Mouse (Mus musculus) adrenal gland, adult (tissue): ENCODE measurements around the gene Nab2.
"Not testable (repeated sequence)": the region's sequence is repeated elsewhere in the genome, so short reads cannot be mapped to it uniquely, and the experiment has no call there.

ENCODE experiments used
- DNase-seq, 2 experiments: peaks; one replicate each; pipeline ENCODE4 v3.0.0; 2022 to 2023; ENCODE audit warnings: low spot score in 1 of 2; ENCODE audit not compliant: inconsistent age in 2 of 2

Nab2 gene

DNA sequence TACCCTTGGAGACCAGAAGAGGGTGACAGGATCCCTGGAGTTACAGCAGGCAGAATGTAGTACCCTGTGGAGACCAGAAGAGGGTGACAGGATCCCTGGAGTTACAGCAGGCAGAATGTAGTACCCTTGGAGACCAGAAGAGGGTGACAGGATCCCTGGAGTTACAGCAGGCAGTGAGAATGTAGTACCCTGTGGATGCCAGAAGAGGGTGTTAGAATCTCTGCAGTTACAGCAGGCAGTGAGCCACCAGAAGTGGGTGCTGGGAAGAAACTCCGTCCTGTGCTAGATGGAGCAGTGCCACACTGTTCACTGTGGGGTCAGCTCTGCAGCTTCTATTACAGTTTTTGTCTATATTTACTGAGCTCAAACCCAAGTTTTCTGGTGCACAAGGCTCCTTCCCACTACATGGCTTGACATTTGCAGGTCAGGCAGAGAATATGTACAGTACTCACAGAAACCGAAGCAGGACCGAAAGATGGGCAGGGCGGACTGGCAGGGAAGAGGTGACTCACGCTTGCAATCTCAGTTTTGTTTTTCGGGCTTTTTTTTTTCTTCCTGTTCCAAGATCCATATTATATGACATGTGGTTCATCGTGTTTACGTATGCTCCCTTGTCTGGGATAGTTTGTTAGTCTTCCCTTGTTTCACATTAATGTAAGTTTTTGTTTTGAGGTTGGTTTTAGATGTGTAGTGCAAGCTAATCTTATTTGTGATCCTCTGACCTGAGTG, 6.6 kb upstream of the Nab2 start:
- peak; percentile 90 to 97 for DNase-seq

DNA sequence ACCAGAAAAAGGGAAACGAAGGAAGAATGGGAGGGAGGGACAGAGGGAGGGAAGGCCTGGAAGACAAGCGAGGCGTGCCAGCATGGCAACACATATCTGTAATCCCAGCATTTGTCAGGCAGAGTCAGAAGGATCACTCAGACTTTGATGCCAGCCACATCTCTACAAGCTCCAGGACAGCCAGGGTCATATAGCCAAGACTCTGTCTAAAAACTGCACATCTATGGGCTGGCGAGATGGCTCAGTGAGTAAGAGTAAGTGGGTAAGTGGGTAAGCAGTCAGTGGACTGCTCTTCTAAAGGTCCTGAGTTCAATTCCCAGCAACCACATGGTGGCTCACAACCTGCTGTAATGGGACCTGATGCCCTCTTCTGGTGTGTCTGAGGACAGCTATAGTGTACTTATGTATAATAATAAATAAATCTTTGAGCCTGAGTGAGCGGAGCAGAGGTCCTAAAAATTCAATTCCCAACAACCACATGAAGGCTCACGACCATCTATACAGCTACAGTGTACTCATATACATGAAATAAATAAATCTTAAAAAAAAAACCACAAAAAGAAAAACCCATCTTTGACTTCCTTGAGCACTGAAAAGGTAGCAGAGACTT, 5.8 kb upstream of the Nab2 start:
- DNase-seq, result peak; percentile 15 to 53

DNA sequence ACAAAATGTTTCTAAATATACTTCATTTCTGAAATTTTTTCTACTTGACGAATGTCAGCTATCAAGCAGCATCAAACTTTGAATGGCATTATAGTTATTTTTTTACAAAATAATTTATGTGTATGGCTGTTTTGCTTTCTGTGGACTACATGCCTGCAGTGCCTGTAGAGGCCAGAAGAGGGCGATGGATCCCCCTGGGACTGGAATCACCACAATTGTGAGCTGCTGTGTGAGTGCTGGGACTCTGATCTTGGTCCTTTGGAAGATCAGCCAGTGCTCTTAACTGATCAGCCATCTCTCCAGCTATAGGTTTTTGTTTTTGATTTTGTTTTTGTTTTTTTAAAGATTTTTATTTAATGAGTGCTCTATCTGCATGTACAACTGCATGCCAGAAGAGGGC, 2.9 kb upstream of the Nab2 start:
- DNase-seq, result peak in 1 of 2 experiments; percentile 74

DNA sequence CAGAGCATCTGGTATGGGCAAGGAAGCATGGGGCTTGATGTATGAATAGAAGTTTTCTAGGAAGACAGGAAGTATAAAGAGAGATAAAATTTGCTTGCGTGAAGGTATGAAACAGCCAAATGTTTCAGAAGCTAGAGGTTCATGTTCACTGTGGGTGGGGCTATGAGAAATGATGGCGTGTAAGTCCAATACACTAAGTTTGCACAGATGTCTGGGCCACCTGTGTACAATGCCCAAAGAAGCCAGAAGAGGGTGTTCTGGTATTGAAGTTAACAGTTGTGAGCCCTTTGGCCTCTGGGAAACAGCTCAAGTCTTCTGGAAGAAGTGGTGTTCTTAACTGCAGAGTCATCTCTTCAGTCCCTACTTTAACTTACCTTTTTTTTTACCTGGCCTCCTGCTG, 1.8 kb upstream of the Nab2 start:
- no peak for DNase-seq

DNA sequence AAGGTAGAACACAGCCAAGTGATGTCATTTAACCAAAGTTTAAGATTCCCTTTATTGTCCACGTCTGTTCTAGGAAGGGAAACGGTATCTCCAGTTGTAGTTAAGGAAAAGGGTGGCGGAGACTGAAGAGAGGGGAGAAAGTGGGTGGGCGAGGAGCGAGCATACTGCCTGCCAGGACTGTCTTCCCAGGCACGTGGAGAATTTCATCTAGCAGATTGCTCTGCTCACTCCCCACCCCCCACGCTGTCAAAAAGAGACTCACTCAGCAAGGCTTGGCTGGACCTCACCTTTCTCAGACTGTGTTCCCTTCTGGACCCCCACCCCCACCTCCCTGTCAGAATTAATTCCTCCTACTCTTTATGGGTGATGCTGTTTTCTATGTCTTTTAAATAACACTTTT, 802 bp upstream of the Nab2 start:
- DNase-seq, result peak in 1 of 2 experiments; percentile 58

DNA sequence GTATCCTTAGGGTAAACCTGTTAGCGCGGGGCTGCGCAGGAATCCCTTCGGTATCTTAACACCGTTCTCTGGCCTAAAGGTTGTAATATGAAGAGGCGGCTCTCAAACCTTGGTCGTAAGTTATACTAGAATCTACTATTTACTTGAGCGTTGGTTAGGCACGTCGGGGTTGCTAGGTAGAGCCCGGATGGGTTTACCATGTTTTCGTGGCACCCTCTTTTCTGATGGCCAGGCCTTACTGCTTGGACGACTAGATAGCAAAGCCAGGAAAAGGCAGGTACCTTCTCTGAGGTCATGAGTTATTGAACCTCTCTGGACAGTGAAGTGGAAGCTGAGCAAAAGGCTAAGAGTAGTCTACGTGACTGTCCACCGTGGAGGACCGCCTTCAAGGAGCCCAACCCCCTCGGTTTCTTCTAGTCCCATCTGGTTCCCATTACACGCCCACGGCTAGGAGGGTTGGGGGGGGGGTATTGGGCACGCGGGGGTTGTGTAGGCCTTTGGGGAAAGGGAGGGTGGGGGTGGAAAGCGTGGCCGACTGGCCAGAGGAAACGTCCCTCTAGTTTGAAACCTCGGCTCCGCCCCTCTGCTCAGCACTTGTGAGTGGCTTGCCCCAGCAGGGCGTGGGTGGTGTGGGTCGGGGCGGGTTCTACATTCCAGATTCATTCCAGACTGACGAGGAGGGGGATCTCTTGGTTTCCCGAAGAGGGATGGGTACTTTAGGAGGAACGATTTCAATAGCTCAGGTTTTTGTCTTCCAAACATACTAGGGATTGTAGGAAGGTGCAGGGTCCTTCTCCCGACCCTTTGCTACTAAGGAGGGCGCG, 887 bp downstream of the Nab2 start:
- peak; percentile 94 to 95 for DNase-seq

DNA sequence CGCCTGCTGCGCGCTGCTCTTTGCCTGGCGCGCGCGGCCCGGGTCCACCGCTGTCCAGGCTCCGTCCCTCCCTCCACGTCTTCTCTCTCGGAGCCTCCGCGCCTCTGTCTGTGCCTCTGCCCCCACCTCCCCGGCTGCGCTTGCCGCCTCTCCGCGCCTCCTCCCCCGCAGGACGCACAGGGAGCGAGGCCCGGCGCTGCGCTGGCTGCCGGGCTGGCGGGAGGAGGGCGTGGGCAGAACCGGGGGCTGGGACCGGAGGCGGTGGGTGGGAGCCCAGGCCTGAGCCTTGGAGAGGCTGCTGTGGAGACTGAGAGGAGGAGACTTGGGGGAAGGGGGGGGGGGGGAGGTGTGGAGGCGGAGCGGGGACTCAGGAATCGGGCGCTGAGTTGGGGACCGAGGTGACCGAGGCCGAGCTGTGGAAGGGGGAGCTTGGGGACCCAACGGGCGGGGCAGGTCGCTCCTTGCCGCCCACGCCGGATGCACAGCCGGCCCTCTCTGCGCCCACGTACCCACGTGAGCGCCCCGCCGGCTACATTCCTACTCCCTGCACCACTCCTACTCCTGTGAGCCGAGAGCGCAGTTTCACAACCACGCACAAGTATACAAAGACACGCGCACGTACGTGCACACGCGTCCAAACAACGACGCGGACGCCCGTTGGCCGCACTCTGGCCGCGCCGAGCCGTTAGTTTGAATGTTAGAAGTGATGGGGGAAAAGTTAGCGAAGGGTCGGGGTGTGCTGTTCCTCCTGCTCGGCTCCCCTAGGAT, 1.7 kb downstream of the Nab2 start, which contains the start of gene Nemp1:
Nemp1 (plus strand) TSS at position 401 of the 768 bp plus-strand sequence.
- peak; percentile 96 for DNase-seq

DNA sequence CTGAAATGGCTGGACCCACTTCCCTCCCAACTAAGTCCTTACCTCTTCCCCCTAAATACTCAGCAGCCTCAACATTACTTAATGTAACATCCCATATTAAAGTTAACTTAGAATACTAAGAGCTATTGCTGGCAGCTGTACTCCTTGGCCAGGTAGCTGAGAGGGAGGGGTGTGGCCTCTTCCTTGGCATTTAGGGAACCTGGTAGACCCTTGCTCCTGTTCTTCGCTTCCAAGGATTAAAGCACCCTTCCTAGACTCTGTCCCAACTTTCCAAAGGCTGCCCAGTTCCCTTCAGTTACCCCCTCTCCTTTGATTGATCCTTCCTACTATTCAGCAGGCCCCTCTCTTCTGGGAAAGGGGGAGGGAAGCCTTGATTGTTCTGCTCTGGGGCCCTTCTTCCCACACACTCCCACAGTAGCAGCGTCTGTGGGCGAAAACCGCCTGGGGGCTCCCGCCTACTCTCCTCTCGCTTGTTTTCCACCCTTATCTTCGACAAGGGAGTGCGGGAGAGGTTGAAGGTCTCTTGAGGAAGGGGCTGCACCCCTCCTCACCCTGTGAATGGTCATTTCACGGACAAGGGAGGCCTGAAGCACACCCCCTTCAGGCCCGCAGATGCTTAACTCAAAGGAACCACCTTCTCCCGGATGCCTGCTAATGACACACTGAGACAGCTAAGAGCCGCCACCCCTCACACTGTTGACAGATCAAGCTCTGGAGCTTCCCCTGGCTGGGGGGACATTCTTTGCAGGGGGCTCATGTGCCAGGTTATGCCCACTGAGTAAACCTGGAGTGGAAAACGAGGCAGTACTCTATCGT, 2.8 kb downstream of the Nab2 start:
- peak; percentile 57 to 75 for DNase-seq

DNA sequence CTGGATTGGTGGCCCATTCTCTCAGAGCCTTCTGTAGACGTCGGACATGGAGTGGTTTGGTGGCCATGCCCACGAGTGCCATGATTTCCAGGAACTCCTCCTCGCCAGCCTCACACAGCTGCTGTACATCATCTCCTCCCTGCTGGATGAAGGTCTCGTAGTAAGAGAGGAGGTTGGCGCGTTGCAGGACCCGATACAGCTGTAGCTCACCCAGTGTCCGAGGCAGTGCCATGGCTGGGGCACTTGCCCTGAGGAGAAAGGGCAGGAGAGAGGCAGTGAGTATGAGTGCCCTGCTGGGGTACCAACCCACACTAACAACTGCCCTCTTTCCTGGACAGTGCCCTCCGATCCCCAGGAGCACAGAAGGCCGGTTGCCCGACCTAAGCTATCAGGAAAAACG, 3.5 kb downstream of the Nab2 start:
- DNase-seq, result no peak

DNA sequence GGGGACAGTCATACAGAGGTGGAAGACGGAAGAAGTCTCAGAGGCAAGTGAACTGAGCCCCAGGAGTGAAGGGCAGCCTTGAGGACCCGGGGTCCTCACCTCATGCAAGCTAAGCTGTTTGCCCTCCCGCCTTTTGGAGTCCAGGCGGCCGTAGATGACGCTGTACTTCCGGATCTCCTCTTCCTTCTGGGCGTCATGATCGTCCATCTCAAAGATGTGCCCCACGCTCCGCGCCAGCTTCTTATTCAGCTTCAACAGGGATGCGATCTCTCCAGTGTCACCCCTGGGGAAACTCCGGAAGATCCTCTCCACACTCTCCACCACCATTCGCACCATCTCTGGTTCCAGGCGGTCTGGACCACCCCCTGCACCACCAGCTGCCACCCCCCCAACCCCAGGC, 4.2 kb downstream of the Nab2 start:
- DNase-seq, result no peak

DNA sequence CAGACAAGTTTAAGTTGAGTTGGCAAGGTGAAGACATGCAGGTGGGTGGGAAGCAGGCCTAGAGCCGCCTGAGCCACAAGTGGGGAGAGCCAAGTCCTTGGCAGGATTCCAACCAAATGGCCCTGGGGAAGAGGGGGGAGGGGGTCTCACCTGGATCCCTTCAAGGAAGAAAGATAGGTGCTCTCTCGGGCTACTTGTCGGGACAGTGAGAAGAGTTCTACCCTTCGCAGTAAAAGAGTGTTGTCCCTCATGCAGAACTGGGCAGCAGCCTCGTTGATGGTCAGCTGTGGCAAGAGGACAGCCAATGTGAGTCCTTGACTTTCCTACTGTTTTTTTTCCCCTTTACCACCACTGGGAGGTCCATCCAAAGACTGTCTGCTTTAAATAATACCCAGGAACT, 4.8 kb downstream of the Nab2 start:
- DNase-seq, result peak in 1 of 2 experiments; percentile 71

DNA sequence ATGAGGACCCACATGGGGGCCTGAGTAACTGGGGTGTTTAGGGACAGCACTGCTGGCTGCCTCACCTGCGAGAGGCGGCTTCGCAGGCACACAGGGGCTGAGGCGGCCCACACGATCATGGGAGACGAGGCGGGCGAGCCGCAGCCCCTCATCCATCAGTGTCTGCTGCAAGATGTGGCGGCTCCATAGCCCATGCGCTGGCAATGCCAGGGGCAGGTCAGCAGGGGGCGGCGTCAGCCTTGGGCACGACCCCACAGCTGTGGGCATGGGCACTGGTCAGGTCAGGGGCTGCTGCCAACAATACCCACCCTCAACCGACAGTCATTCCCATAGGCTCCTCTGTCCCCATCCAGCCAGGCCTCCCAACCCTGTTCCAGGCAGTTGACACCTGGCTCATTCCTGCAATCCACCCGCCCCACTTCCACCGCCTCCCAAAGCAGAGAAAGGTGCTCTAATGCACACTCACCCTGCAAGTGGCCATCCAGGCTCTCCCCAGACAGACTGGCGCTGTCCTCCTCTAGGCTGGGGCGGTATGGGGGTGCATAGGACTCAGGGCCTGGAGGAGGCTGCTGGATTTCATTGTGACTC, 5.6 kb downstream of the Nab2 start:
- peak in 1 of 2 experiments; percentile 68 for DNase-seq

DNA sequence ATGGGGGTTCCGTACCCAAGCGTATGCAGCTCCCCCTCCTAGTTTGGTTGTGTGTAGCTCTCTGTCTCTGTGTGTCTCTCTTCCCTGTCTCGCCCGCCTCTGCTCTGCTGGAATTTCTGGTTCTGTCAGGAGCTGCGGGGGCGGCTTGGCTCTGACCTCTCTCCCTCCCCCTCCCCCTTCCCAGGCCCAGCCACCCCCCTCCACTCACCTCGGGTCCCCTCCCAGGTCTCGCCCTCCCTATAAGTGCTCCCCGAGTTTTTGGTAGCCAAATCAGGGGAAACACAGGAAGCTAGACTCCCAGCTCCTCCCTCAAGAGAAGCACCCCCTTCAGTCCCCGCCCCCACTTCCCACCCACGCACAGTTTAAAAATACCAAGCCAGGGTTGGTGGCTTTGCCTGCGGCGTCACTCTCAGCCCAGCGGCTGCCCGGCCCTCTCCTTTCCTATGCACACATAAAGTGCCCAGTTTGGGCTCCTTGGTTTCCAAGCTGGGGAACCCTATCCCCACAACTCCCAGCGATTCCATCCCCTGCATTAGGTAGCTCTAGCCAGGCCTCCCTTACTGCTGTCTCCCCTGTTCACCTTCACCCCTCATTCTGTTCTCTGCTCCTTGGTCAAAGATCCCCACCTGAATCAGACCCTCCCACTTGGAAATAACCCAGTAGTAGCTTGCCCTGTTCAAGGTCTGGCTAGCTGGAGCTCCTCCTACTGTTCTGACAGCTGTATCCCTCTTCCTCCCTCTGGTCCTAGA, 6.3 kb downstream of the Nab2 start:
- peak; percentile 83 to 96 for DNase-seq

DNA sequence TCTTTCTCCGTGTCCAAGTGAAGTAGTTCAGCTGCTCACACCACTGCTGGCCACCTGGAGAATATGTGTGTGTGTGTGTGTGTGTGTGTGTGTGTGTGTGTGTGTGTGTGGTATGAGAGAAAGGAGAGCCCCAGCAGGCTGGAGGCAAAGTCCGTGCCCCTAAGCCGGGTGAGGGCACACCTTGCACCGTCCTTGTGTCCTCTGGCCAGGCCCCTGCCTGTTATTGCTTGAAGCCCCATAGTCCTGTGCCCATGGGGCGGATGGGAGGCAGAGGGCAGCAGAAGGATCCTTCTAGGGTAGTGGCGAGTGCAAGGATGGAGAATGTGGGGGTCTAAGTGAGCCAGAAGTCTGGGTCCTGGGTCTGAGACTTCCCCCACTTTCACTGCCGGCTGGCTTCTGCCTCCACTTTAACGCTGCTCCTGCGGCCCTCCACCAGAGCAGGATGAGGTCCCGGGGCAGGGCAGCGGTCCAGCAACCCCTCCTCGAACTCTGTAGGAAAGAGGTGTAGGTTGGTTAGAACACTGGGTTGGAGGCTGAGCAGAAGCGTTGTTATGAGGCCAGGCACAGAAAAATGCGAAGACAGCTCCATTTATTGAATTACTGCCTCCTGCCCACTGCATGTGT, 7.0 kb downstream of the Nab2 start:
- peak; percentile 55 to 84 for DNase-seq

DNA sequence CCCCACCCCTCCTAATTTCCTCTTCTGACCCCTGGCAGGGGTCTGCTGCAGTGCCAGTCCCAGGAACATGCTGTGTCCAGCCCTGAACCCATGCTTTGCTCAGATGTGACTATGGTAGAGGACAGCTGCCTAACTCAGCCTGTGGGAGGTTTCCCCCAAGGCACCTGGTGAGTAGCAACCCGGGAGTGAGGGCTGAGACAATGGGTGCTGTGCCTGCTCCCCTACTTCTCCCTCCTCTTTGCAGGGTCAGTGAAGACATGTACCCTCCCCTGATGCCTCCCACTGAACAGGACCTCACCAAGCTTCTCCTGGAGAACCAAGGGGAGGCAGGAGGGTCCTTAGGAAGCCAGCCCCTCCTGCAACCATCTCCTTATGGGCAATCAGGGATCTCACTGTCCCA, 8.8 kb downstream of the Nab2 start:
- no peak for DNase-seq

DNA sequence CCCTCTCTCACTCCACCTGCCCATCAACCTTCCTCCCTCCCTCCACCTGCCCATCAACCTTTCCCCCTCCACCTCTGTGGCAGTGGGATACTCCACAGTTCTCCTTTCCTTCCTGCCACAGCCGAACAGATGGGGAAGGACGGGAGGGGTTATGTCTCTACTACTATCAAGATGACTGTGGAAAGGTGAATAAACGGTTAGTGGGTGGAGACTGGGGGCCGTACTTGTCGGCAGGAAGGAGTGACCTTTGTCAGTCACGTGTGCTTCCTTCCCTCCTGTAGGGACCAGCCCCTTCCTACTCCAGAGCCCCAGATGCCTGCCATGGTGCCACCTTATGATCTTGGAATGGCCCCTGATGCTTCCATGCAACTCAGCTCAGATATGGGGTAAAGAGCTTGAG, 10.3 kb downstream of the Nab2 start:
- no peak for DNase-seq

DNA sequence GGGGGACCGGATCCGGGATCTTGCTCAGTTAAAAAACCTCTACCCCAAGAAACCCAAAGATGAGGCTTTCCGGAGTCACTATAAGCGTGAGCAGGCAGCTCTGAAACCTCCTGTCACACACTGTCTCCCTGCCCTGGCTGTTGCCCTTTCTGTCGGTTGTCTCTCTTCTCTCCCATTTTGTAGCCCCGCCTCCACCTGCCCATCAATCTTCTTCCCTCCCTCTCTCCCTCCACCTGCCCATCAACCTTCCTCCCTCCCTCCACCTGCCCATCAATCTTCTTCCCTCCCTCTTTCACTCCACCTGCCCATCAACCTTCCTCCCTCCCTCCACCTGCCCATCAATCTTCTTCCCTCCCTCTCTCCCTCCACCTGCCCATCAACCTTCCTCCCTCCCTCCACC, 10.8 kb downstream of the Nab2 start:
- not testable (repeated sequence) for DNase-seq

DNA sequence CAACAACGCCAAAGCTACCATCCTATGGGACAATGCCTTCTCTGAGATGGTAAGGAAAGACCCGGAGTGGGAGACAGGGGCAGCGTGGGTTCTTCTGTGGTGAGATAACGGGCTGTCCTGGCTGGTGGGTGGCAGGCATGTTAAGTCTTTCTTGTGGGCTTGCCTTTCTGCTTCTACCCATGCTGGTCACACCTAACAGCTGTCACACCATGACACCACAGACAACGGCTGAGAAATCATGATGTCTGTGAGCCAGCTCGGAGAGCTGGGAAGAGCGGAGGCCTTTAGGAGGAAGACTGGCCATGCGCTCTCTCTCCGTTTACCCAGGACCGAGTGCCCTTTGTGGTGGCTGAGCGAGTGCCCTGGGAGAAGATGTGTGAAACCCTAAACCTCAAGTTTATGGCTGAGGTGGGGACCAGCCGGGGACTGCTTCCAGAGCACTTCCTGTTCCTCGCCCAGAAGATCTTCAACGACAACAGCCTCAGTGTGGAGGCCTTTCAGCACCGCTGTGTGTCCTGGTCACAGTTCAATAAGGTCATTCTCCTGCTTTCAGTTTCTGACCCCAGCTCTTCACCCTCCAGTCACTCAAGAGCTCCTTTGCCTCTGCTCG, 13.3 kb downstream of the Nab2 start:
- DNase-seq, result no peak
